Mouse (Mus musculus): ENCODE data around the gene Gm4778. TPM values are rescaled to one million over a fixed set of nuclear protein-coding genes. Genes with fewer than 3 reads are reported as not detected.

Gene Gm4778
- polyA plus RNA-seq, 1 experiment from 2014 or later: not detected

Other genes starting within 250 kb of the Gm4778 start
- not detected in 2 replicates for gene Gm9125, start 209.2 kb upstream of the Gm4778 start, polyA plus RNA-seq (2014; fragmentation: Nextera tagmentation; extraction: Ambion mirVana)
- not detected in 2 replicates for gene Gm10697, start 191.4 kb upstream of the Gm4778 start, polyA plus RNA-seq (2014; fragmentation: Nextera tagmentation; extraction: Ambion mirVana)
- not detected in 2 replicates for gene Gm10696, start 85.8 kb upstream of the Gm4778 start, polyA plus RNA-seq (2014; fragmentation: Nextera tagmentation; extraction: Ambion mirVana)
- not detected in 2 replicates for gene Gm5286, start 67.3 kb upstream of the Gm4778 start, polyA plus RNA-seq (2014; fragmentation: Nextera tagmentation; extraction: Ambion mirVana)
- 12.8 and 14.5 TPM in 2 replicates for gene Them4, start 46.1 kb downstream of the Gm4778 start, polyA plus RNA-seq (2014; fragmentation: Nextera tagmentation; extraction: Ambion mirVana)
- 0.11 TPM in 1 of 2 replicates, not detected in the other for gene Them5, start 78.1 kb downstream of the Gm4778 start, polyA plus RNA-seq (2014; fragmentation: Nextera tagmentation; extraction: Ambion mirVana)
- 0.87 and 1.4 TPM in 2 replicates for gene C2cd4d, start 98.4 kb downstream of the Gm4778 start, polyA plus RNA-seq (2014; fragmentation: Nextera tagmentation; extraction: Ambion mirVana)
- gene Rorc, start 108.8 kb downstream of the Gm4778 start, polyA plus RNA-seq (2014; fragmentation: Nextera tagmentation; extraction: Ambion mirVana): 0.10 and 0.14 TPM in 2 replicates
- 0.17 and 0.37 TPM in 2 replicates for gene Lingo4, start 134.5 kb downstream of the Gm4778 start, polyA plus RNA-seq (2014; fragmentation: Nextera tagmentation; extraction: Ambion mirVana)
- gene Tdrkh, start 149.2 kb downstream of the Gm4778 start, polyA plus RNA-seq (2014; fragmentation: Nextera tagmentation; extraction: Ambion mirVana): 55.3 and 63.2 TPM in 2 replicates
- 71.1 and 73.3 TPM in 2 replicates for gene Mrpl9, start 179.3 kb downstream of the Gm4778 start, polyA plus RNA-seq (2014; fragmentation: Nextera tagmentation; extraction: Ambion mirVana)
- 0.12 TPM in 1 of 2 replicates, not detected in the other for gene Oaz3, start 179.9 kb downstream of the Gm4778 start, polyA plus RNA-seq (2014; fragmentation: Nextera tagmentation; extraction: Ambion mirVana)
- gene Celf3, start 214.3 kb downstream of the Gm4778 start, polyA plus RNA-seq (2014; fragmentation: Nextera tagmentation; extraction: Ambion mirVana): 150 and 154 TPM in 2 replicates
- gene Riiad1, start 216.3 kb downstream of the Gm4778 start, polyA plus RNA-seq (2014; fragmentation: Nextera tagmentation; extraction: Ambion mirVana): 15.3 TPM in 2 replicates

Data from midbrain, embryonic 11.5 days (tissue).